Mouse (Mus musculus): ENCODE data around the gene Ube2v1. TPM values are rescaled to one million over a fixed set of nuclear protein-coding genes. Genes with fewer than 3 reads are reported as not detected.

The Ube2v1 gene
- total RNA-seq, 2 experiments from 2014 or later = 236 to 257 TPM

DNA sequence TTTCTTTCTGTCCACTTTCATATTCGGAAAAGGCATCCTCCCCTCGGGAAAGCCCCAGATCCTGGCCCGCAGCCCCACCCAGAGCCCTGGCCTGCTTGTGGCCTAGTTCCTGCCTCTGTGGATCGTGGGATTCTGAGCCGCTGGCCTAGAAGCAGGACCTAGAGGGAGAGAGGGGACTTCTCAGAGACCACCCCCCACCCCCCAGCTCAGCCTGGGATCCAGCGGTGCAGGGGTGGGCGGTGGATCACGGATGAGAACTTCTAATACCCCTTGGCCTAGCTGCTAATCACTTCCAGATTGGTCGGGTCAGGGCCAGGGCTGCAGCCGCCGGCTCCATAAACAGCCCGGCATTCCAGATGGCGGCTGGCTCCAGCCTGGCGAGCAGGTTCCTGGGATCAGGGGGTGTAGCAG is 36.1 kb downstream of the Ube2v1 start:
- no peak for DNase-seq (ENCODE audit: low spot score in 2 of 2)

GRCm38 (mm10) chr2:167594444-167594934 is 37.4 kb downstream of the Ube2v1 start:
- peak; percentile 74 to 77 for DNase-seq (ENCODE audit: low spot score in 2 of 2)

DNA sequence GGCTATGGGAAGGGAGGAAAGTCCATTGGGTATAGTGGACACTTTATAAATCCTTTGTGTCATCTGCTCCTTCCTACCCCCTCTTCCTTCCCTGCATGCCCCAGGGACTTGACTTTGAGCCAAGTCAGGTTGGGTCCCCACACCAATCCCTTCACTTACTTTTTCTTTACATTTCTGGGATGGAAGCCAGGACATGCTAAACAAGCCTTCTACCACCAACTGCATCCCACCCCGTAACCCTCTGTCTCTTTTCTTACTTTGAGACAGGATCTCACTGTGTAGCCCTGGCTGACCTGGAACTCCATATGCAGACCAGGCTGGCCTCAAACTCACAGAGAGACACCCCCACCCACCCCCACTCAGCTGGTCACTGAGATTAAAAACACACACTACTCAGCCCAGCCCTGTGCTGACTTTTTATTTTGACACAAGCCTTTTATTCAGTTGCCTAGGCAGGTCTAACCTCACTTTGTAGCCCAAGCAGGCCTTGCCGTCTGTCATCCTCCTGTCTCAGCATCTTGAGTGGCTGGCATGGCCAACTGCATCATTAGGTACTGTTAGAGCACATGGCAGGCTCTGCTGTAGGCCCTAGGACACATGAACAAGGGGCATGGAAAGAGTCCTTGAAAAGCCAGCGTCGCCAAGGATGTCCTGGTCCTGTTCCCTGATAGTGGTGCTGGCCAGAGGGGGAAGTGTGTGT is 38.2 kb downstream of the Ube2v1 start:
- no peak for DNase-seq (ENCODE audit: low spot score in 2 of 2)

DNA sequence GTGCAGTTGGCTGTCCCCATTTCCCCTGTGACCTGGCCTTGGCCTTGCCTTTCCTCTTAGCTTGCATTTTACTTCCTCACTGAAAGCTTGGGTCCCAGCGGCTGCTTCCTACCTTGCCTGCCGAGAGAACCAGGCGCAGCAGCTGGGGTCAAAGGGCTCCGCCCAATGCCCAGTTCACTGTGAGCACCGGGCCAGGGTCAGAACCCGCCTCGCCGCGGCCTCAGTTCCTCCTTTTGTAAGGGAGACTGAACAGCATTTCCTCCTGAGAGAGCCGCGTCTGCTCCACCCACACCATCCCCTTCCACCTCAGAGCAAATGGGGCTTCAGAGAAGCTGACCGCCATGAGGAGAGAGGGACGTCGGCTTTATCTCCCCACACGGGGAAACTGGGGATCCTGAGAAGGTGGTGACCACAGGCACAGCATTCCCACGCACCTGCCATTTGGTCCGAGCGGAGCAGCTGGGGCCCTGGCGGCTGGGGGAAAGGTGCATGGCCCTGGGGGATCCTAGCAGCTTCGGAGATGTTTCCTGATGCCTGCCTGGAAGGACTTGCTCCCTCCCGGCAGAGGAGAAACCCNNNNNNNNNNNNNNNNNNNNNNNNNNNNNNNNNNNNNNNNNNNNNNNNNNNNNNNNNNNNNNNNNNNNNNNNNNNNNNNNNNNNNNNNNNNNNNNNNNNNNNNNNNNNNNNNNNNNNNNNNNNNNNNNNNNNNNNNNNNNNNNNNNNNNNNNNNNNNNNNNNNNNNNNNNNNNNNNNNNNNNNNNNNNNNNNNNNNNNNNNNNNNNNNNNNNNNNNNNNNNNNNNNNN is 42.9 kb downstream of the Ube2v1 start:
- no peak for DNase-seq (ENCODE audit: low spot score in 2 of 2)

GRCm38 (mm10) chr2:167586976-167587375 is 44.9 kb downstream of the Ube2v1 start:
- DNase-seq (ENCODE audit: low spot score in 2 of 2) = no peak

GRCm38 (mm10) chr2:167586041-167586440 is 45.9 kb downstream of the Ube2v1 start:
- DNase-seq (ENCODE audit: low spot score in 2 of 2) = no peak

DNA sequence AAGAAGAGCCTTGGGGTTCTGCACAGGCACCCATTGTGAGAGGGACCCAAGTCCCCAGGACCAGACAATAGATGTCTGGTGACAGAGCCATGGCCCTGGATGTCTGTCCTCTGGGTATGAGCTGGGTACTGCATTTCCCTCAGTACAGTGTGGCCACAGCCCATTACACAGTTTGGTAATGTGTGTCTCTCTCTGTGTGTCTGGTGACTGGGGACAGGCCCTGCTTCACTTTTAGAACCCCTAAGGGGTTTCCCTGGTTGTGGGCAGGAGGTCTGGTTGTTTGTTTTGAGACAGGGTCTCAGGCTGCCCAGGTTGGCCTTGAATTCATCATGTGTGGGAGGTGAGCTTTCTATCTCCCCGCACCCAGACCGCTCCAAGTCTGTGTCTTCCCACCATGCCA is 46.6 kb downstream of the Ube2v1 start:
- no peak for DNase-seq (ENCODE audit: low spot score in 2 of 2)

GRCm38 (mm10) chr2:167583161-167583952 is 48.5 kb downstream of the Ube2v1 start:
- no peak for DNase-seq (ENCODE audit: low spot score in 2 of 2)

- DNase-seq (ENCODE audit: low spot score in 2 of 2) = no peak
Measured at GRCm38 (mm10) chr2:167578521-167578920, 53.4 kb downstream of the Ube2v1 start.

GRCm38 (mm10) chr2:167577186-167577785 is 54.6 kb downstream of the Ube2v1 start:
- DNase-seq (ENCODE audit: low spot score in 2 of 2) = no peak

GRCm38 (mm10) chr2:167576121-167576620 is 55.7 kb downstream of the Ube2v1 start:
- no peak for DNase-seq (ENCODE audit: low spot score in 2 of 2)

GRCm38 (mm10) chr2:167575581-167575980 is 56.3 kb downstream of the Ube2v1 start:
- DNase-seq (ENCODE audit: low spot score in 2 of 2) = no peak

DNA sequence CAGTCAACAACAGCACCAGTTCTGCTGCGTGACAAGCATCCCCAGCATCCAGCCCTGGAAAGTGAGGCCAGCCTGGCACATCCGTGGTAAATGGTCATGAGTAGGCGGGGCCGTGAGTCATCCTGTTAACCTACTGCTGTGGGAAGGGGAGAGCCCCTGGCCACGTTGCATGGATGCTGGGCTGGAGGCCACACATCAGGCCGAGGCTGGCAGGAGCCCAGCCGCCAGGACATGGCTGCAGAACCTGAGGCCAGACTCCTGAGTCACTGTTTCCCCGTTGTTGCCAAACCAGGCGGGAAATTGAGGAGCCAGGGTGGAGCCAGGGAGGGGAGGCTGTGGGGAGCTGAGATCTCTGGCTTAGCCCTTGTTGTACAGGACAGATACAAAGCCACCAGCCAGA is 57.1 kb downstream of the Ube2v1 start:
- no peak for DNase-seq (ENCODE audit: low spot score in 2 of 2)

GRCm38 (mm10) chr2:167571442-167572220 is 60.3 kb downstream of the Ube2v1 start:
- DNase-seq (ENCODE audit: low spot score in 2 of 2) = no peak

DNA sequence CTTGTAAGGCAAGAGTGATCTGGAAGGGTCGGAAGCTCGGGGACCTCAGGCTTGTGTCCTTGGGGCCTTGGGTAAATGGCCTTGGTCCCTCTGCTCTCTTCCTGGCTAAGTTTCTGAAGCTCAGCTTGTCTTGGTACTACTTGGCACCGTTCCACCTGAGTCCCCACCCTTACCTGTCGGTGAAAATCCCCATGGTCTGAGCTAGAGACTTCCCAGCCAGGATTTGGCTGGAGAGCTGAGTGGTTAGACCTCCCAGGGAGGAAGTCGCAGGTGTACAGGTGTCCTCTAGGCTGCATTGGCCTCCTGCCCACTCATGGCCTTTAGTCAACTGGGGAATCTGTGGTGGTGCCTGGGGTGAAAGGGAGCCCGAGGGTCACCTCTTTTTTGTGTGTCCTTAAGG is 61.1 kb downstream of the Ube2v1 start:
- DNase-seq (ENCODE audit: low spot score in 2 of 2) = no peak

GRCm38 (mm10) chr2:167569934-167570651 is 61.8 kb downstream of the Ube2v1 start:
- DNase-seq (ENCODE audit: low spot score in 2 of 2) = peak; percentile 51 to 56

GRCm38 (mm10) chr2:167568112-167568511 is 63.8 kb downstream of the Ube2v1 start:
- no peak for DNase-seq (ENCODE audit: low spot score in 2 of 2)

GRCm38 (mm10) chr2:167565682-167566081 is 66.2 kb downstream of the Ube2v1 start:
- DNase-seq (ENCODE audit: low spot score in 2 of 2) = no peak

DNA sequence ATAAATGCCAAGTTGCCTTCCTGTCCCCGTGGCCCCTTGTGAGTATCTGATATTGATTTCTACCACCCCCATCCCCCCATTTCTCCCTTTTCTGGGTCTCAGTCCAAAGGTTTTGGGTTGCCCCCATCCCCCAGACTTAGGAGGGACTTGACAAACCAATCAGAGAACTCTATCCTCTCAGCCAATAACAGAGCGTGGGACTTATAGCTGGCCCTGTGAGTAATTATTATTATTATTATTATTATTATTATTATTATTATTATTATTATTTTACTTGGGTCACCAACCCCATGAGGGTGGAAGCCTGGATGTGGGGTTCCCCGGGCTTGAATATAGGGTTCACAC is 66.6 kb downstream of the Ube2v1 start:
- no peak for DNase-seq (ENCODE audit: low spot score in 2 of 2)
